Mouse (Mus musculus): ENCODE measurements around the gene As3mt. TPM values are rescaled to one million over a fixed set of nuclear protein-coding genes. Genes with fewer than 3 reads are reported as not detected.

The As3mt gene
- polyA plus RNA-seq, 1 experiment from 2014 or later = 34.8 TPM

DNA sequence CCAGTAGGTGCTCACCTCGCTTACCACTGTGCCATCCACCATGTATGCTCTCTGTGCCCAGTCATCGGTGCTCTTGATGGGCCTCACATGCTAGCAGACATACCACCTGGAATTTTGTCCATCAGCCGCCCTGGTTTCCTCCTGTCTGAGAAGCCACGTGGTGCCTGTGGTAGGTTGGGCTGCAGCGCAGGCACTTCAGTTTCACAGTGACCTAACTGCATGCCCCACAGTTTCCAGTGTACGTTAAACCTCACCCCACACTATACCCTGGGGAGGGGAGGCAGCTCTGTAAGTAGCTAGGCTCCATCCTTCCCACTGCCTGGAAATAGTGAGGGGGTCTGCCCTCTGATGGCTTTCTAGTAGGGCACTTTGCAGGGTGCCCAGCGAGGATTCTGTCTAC, 26.4 kb downstream of the As3mt start:
- Histone ChIP-seq H3K9ac (ENCODE audit: low read length) (no peak overlapping the region), H3K27me3 (ENCODE audit: control insufficient read depth, insufficient read depth, low read depth, low read length) (no peaks in the 10 kb centered on the region), H3K27ac (ENCODE audit: low read length) (no peak overlapping the region), H3K4me3 (ENCODE audit: low read length) (no peak overlapping the region), H3K4me2 (ENCODE audit: low read depth, low read length) (no peak overlapping the region), H3K4me1 (replicated peaks; ENCODE audit: control insufficient read depth, insufficient read depth, low read length) (no peaks in the 10 kb centered on the region), H3K36me3 (ENCODE audit: control insufficient read depth, insufficient read depth, low read length) (no peaks in the 10 kb centered on the region), H3K9me3 (ENCODE audit: control insufficient read depth, low read length) (no peaks in the 10 kb centered on the region)
- no peak for ATAC-seq (ENCODE audit: low read depth)
- 81% methylated on average over 7 of the region's 7 CpGs for WGBS

DNA sequence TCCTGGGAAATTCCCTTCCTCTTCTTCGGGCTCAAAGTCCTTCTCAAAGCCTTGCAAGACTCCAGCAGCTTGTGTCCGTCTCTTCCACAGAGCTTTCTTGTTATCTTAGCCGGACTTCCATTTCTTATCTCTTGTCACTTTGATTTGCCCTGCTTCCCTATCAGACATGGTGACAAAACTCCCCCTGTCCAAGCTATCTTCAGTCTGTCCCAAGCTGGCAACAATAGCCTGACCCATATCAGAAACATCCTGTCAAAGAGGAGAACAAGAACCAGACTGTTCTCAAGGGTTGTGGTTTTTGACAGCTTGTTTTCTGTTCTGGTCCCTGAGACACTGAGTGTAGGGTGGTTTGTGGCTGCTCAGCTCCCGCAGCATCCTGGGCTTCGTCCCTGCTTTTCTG, 28.0 kb downstream of the As3mt start:
- H3K27me3 ChIP-seq (ENCODE audit: control insufficient read depth, insufficient read depth, low read depth, low read length) = no peaks in the 10 kb centered on the region
- no peaks in the 10 kb centered on the region for H3K4me1 ChIP-seq (replicated peaks; ENCODE audit: control insufficient read depth, insufficient read depth, low read length)
- H3K9ac ChIP-seq (ENCODE audit: low read length) = no peak overlapping the region
- H3K4me3 ChIP-seq (ENCODE audit: low read length) = no peak overlapping the region
- 26% methylated on average over 5 of the region's 5 CpGs for WGBS
- H3K4me2 ChIP-seq (ENCODE audit: low read depth, low read length) = no peak overlapping the region
- H3K9me3 ChIP-seq (ENCODE audit: control insufficient read depth, low read length) = no peaks in the 10 kb centered on the region
- no peak overlapping the region for H3K27ac ChIP-seq (ENCODE audit: low read length)
- ATAC-seq (ENCODE audit: low read depth) = peak; percentile 62; the same call in 1 of the 2 replicates
- no peaks in the 10 kb centered on the region for H3K36me3 ChIP-seq (ENCODE audit: control insufficient read depth, insufficient read depth, low read length)

DNA sequence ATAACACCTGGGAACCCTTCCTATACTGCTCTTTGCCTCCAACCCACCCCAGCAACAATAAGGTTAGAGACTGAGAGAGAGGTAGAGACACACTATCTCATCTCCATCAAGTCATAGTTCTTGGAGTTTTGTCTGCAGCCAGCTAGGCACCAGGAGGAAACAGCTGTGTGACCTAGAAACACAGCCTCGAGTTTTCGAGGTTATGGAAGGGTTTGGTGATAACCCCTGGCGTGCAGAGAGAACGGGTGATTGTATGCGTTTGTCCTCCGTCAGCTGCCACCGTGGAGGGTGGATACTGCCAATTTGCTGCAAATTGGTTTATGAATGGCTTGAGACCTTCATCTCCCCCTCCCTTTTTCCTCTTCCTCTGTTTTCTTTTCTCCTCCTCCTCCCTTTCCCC, 29.8 kb downstream of the As3mt start:
- Histone ChIP-seq H3K4me3 (ENCODE audit: low read length) (no peak overlapping the region), H3K27me3 (ENCODE audit: control insufficient read depth, insufficient read depth, low read depth, low read length) (no peaks in the 10 kb centered on the region), H3K27ac (ENCODE audit: low read length) (no peak overlapping the region), H3K9ac (ENCODE audit: low read length) (no peak overlapping the region), H3K36me3 (ENCODE audit: control insufficient read depth, insufficient read depth, low read length) (no peaks in the 10 kb centered on the region), H3K4me2 (ENCODE audit: low read depth, low read length) (no peak overlapping the region), H3K4me1 (replicated peaks; ENCODE audit: control insufficient read depth, insufficient read depth, low read length) (no peaks in the 10 kb centered on the region), H3K9me3 (ENCODE audit: control insufficient read depth, low read length) (no peaks in the 10 kb centered on the region)
- no peak for ATAC-seq (ENCODE audit: low read depth)
- WGBS = 49% methylated on average over 7 of the region's 7 CpGs

DNA sequence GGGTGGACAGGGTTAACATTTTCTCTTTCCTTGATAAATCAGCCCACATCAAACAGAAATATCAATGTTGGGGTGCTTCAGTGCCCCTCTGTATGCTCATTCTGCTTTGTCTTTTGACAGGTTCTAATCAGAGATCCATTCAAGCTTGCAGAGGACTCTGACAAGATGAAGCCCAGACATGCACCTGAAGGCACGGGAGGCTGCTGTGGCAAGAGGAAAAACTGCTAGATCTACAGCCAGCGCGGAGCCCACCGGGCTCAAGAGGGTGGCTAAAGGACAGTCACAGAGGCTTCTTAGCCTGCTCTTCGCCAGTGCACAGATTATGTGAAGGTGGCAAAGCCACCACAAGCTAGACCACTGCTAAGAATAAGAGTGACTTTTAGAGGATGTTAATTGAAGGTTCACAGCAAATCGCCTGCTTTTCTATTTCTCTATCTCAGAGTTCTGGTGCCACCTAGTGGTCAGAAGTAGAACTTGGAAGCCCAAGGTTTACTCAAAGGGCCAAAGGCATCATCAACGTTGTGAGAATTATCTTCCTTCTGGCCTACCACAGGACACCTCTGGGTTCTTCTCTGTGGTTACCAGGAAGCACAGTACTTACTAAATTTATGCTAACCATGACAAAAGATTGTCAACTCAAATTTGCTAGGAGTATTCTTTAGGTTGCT, 33.2 kb downstream of the As3mt start:
- Histone ChIP-seq H3K27me3 (ENCODE audit: control insufficient read depth, insufficient read depth, low read depth, low read length) (no peaks in the 10 kb centered on the region), H3K4me3 (ENCODE audit: low read length) (no peak overlapping the region), H3K4me2 (ENCODE audit: low read depth, low read length) (no peak overlapping the region), H3K36me3 (ENCODE audit: control insufficient read depth, insufficient read depth, low read length) (no peaks in the 10 kb centered on the region), H3K27ac (ENCODE audit: low read length) (no peak overlapping the region), H3K9ac (ENCODE audit: low read length) (no peak overlapping the region), H3K9me3 (ENCODE audit: control insufficient read depth, low read length) (no peaks in the 10 kb centered on the region), H3K4me1 (replicated peaks; ENCODE audit: control insufficient read depth, insufficient read depth, low read length) (no peaks in the 10 kb centered on the region)
- no peak for ATAC-seq (ENCODE audit: low read depth)
- 52% methylated on average over 7 of the region's 7 CpGs for WGBS

DNA sequence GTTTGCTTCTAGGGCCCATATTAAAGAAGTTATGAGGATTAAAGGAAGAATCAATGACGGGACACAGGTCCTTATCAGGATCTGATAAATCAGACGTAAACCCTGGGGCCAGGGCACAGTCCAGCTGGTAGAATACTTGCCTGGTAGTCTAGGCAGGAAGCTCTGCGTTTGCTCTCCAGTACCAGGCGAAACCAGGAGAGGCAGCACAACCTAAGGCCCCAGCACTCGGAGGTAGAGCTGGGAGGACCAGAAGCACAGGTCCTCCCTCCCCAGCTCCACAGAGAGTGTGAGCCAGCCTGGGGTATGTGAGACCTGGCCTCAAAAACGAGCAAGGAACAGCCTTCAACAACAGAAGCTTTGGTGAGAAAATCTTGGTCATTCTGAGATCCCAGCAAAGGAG, 34.3 kb downstream of the As3mt start:
- Histone ChIP-seq H3K4me1 (replicated peaks; ENCODE audit: control insufficient read depth, insufficient read depth, low read length) (no peaks in the 10 kb centered on the region), H3K9ac (ENCODE audit: low read length) (no peak overlapping the region), H3K4me3 (ENCODE audit: low read length) (no peak overlapping the region), H3K9me3 (ENCODE audit: control insufficient read depth, low read length) (no peaks in the 10 kb centered on the region), H3K27me3 (ENCODE audit: control insufficient read depth, insufficient read depth, low read depth, low read length) (no peaks in the 10 kb centered on the region), H3K4me2 (ENCODE audit: low read depth, low read length) (no peak overlapping the region), H3K36me3 (ENCODE audit: control insufficient read depth, insufficient read depth, low read length) (no peaks in the 10 kb centered on the region), H3K27ac (ENCODE audit: low read length) (no peak overlapping the region)
- no peak for ATAC-seq (ENCODE audit: low read depth)
- 25% methylated on average over 6 of the region's 6 CpGs for WGBS

DNA sequence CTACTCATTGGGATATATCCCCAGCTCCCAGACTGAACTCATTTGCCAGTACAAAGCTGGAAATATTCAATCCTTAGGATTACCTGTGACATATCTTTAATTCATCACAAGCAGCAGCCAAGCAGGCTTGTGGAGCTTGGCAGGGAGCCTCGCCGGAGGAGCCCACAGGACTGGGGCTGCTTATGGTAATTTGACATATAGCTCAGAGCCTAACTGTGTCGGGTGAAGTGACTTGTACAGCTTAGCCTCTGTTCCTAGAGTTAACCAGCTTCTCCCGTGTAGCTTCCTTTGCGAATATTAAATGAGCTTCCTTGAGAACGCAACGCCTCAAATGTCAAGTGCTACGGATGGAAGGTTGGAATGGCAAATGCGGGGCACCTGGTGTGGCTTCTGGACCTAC, 37.4 kb downstream of the As3mt start:
- H3K4me2 ChIP-seq (ENCODE audit: low read depth, low read length) = no peak overlapping the region
- no peaks in the 10 kb centered on the region for H3K27me3 ChIP-seq (ENCODE audit: control insufficient read depth, insufficient read depth, low read depth, low read length)
- H3K9me3 ChIP-seq (ENCODE audit: control insufficient read depth, low read length) = no peaks in the 10 kb centered on the region
- ATAC-seq (ENCODE audit: low read depth) = no peak
- H3K27ac ChIP-seq (ENCODE audit: low read length) = no peak overlapping the region
- H3K36me3 ChIP-seq (ENCODE audit: control insufficient read depth, insufficient read depth, low read length) = no peaks in the 10 kb centered on the region
- no peak overlapping the region for H3K4me3 ChIP-seq (ENCODE audit: low read length)
- 62% methylated on average over 9 of the region's 9 CpGs for WGBS
- H3K9ac ChIP-seq (ENCODE audit: low read length) = no peak overlapping the region
- H3K4me1 ChIP-seq (replicated peaks; ENCODE audit: control insufficient read depth, insufficient read depth, low read length) = no peaks in the 10 kb centered on the region

DNA sequence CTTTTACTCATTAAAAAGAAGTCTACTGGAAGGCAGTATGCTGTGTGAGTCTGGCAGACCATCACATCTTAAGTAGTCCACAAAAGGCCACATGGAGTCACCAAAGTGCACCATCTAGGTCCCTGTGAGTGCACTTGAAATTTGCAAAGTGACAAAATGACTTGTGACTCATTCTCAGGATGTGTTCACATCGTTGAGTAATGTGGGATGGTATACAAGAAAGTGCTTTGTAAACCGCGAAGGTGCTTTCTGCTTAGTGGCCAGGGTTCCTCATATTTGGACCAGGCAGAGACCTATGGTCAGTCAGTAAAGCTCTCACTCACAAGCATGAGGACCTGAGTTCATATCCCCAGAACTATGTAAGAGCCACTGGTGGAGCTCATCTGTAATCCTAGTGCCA, 40.5 kb downstream of the As3mt start:
- H3K4me2 ChIP-seq (ENCODE audit: low read depth, low read length) = no peak overlapping the region
- no peak for ATAC-seq (ENCODE audit: low read depth)
- H3K4me3 ChIP-seq (ENCODE audit: low read length) = no peak overlapping the region
- H3K9me3 ChIP-seq (ENCODE audit: control insufficient read depth, low read length) = no peaks in the 10 kb centered on the region
- WGBS = 79% methylated on average over 3 of the region's 3 CpGs
- H3K36me3 ChIP-seq (ENCODE audit: control insufficient read depth, insufficient read depth, low read length) = no peaks in the 10 kb centered on the region
- H3K27ac ChIP-seq (ENCODE audit: low read length) = no peak overlapping the region
- no peaks in the 10 kb centered on the region for H3K27me3 ChIP-seq (ENCODE audit: control insufficient read depth, insufficient read depth, low read depth, low read length)
- H3K9ac ChIP-seq (ENCODE audit: low read length) = no peak overlapping the region
- H3K4me1 ChIP-seq (replicated peaks; ENCODE audit: control insufficient read depth, insufficient read depth, low read length) = no peaks in the 10 kb centered on the region

DNA sequence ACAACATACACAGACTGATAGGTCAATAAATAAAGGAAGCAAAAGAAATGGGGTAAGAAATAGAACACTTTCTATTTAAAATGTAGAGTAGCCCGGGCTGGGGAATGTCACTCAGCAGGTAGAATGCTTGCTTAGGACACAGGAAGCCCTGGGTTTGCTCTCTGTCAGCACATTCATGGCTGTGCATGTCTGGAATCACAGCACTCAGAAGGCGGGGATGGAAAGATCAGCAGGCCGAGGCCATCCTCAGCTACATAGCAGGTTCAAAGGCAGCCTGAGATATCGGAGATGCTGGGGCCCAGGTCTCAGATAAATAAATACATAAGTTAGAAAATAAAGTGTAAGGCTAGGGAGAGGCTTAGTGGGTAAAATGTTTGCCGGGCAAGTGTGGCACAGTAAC, 45.0 kb downstream of the As3mt start:
- no peak for ATAC-seq (ENCODE audit: low read depth)
- H3K27ac ChIP-seq (ENCODE audit: low read length) = no peak overlapping the region
- H3K9ac ChIP-seq (ENCODE audit: low read length) = no peak overlapping the region
- H3K4me3 ChIP-seq (ENCODE audit: low read length) = no peak overlapping the region
- H3K9me3 ChIP-seq (ENCODE audit: control insufficient read depth, low read length) = no peaks in the 10 kb centered on the region
- H3K36me3 ChIP-seq (ENCODE audit: control insufficient read depth, insufficient read depth, low read length) = no peaks in the 10 kb centered on the region
- WGBS = 79% methylated on average over 5 of the region's 5 CpGs
- H3K27me3 ChIP-seq (ENCODE audit: control insufficient read depth, insufficient read depth, low read depth, low read length) = no peaks in the 10 kb centered on the region
- H3K4me2 ChIP-seq (ENCODE audit: low read depth, low read length) = no peak overlapping the region
- no peaks in the 10 kb centered on the region for H3K4me1 ChIP-seq (replicated peaks; ENCODE audit: control insufficient read depth, insufficient read depth, low read length)

DNA sequence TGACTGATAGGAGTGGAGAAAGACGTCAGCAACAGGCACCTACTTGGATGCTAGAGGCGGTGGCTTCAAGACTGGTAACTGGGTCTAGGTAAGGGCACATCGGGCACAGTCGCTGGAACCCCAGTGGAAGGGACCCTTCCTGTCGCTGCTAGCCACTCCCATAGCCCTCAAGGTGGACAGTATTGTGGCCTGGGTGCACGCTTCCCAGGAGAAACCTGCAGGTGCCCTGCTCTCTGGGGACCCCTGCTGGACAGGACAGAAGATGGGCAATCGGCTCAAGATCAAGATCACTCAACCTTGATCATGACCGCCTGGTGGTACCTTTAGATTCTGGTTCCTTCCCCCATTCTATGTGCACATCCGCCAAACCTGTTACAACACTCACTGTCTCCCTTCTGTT, 47.8 kb downstream of the As3mt start:
- Histone ChIP-seq H3K9ac (ENCODE audit: low read length) (no peak overlapping the region), H3K4me3 (ENCODE audit: low read length) (no peak overlapping the region), H3K36me3 (ENCODE audit: control insufficient read depth, insufficient read depth, low read length) (no peaks in the 10 kb centered on the region), H3K9me3 (ENCODE audit: control insufficient read depth, low read length) (no peaks in the 10 kb centered on the region), H3K4me1 (replicated peaks; ENCODE audit: control insufficient read depth, insufficient read depth, low read length) (no peaks in the 10 kb centered on the region), H3K4me2 (ENCODE audit: low read depth, low read length) (no peak overlapping the region), H3K27ac (ENCODE audit: low read length) (no peak overlapping the region), H3K27me3 (ENCODE audit: control insufficient read depth, insufficient read depth, low read depth, low read length) (no peaks in the 10 kb centered on the region)
- 40% methylated on average over 9 of the region's 9 CpGs for WGBS
- ATAC-seq (ENCODE audit: low read depth) = no peak

DNA sequence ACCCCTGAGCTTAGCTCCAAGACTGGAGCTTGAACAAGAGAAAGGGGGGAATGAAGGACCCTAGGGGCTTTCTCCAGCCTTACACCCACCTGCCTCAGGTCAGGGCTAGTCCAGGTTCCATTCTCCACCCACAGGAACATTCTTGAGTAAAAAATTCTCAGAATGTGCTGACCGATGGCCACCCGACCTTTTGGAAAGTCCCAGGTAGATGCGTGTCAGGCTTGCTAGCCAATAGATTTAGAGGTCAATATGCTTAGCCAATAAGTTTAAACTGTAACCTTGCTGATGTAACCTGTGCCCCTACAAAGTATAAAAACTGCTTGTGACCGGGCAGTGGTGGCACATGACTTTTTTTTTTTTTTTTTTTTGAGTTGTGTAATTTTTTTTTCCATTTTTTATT, 49.0 kb downstream of the As3mt start:
- WGBS = 84% methylated on average over 4 of the region's 4 CpGs
- Histone ChIP-seq H3K27me3 (ENCODE audit: control insufficient read depth, insufficient read depth, low read depth, low read length) (no peaks in the 10 kb centered on the region), H3K4me2 (ENCODE audit: low read depth, low read length) (no peak overlapping the region), H3K9ac (ENCODE audit: low read length) (no peak overlapping the region), H3K36me3 (ENCODE audit: control insufficient read depth, insufficient read depth, low read length) (no peaks in the 10 kb centered on the region), H3K27ac (ENCODE audit: low read length) (no peak overlapping the region), H3K4me3 (ENCODE audit: low read length) (no peak overlapping the region), H3K4me1 (replicated peaks; ENCODE audit: control insufficient read depth, insufficient read depth, low read length) (0 out of 2 replicates have a peak, but pooled peaks cover 2% of the 10 kb centered on the region), H3K9me3 (ENCODE audit: control insufficient read depth, low read length) (no peaks in the 10 kb centered on the region)
- no peak for ATAC-seq (ENCODE audit: low read depth)
